Mouse (Mus musculus) left cerebral cortex, adult 2 months (tissue): Measurements from ENCODE around the gene Gas2l1. TPM values are rescaled to one million over a fixed set of nuclear protein-coding genes. Genes with fewer than 3 reads are reported as not detected.

Experiments
- DNase-seq, 2 experiments: peaks; one replicate each; pipeline ENCODE4 v3.0.0; 2021 to 2022; ENCODE audit warnings: low spot score in 2 of 2, mixed read lengths in 1 of 2; ENCODE audit errors: extremely low spot score in 1 of 2
- H3K27ac ChIP-seq: fragments of 200-600 bp; 2 replicates; pipeline ENCODE4 v1.8.1; 2022
- H3K4me3 ChIP-seq: fragments of 200-600 bp; 2 replicates; pipeline ENCODE4 v1.8.1; 2022
- CTCF ChIP-seq: fragments of 200-600 bp; IDR thresholded peaks from 2 replicates; pipeline ENCODE4 v1.8.1; 2022; ENCODE audit warnings: antibody characterized with exemption, mild to moderate bottlenecking, moderate library complexity
- intact Hi-C: fragments of 180-260 bp; cut with DNase I; formaldehyde crosslinking; loops from one replicate; pipeline ENCODE4 v1.15.1; 2025
- total RNA-seq, 2 experiments: library from RNA; stranded (reverse); gene quantifications; 2 replicates each; pipeline ENCODE4 v1.2.3; 2021

The Gas2l1 gene
- total RNA-seq, 2 experiments from 2014 or later: 92.1 to 95.3 TPM

- DNase-seq: peak in 1 of 2 experiments; percentile 39
- TF ChIP-seq CTCF: no peak
- Histone ChIP-seq H3K4me3 (peak overlapping the region; percentile 79), H3K27ac (peak overlapping the region; percentile 91)
- intact Hi-C loops: loop anchor here (2.0 kb wide), 1 partner anchor 77 kb away; the partner anchor contains the start of gene Ap1b1
Measured at GRCm38 (mm10) chr11:5063561-5064281, 1.4 kb downstream of the Gas2l1 start.

GRCm38 (mm10) chr11:5062860-5063505 lies 2.1 kb downstream of the Gas2l1 start:
- intact Hi-C loops: no loop called here
- H3K27ac ChIP-seq: peak overlapping the region; percentile 91

GRCm38 (mm10) chr11:5062326-5062725 lies 2.8 kb downstream of the Gas2l1 start:
- DNase-seq: peak in 1 of 2 experiments; percentile 35
- TF ChIP-seq CTCF: no peak
- Histone ChIP-seq H3K4me3 (peak overlapping the region; percentile 79), H3K27ac (peak overlapping the region; percentile 91)
- intact Hi-C loops: no loop called here

More at GRCm38 (mm10) chr11:5062860-5063505, 2.1 kb downstream of the Gas2l1 start:
- no peak for TF ChIP-seq CTCF
- no peak for DNase-seq
- H3K4me3 ChIP-seq: peak overlapping the region; percentile 79

GRCm38 (mm10) chr11:5061413-5062139 lies 3.6 kb downstream of the Gas2l1 start:
- Histone ChIP-seq H3K27ac (peak overlapping the region; percentile 91), H3K4me3 (peak overlapping the region; percentile 79)
- no peak for TF ChIP-seq CTCF
- intact Hi-C loops: no loop called here
- DNase-seq: peak; percentile 96 to 99

- DNase-seq: peak in 1 of 2 experiments; percentile 39
- intact Hi-C loops: no loop called here
Measured at GRCm38 (mm10) chr11:5060756-5061412, 4.2 kb downstream of the Gas2l1 start.

GRCm38 (mm10) chr11:5059704-5060156 lies 5.4 kb downstream of the Gas2l1 start:
- H3K4me3 ChIP-seq: peak overlapping the region; percentile 72
- intact Hi-C loops: no loop called here
- peak; percentile 62 to 70 for DNase-seq
- peak; percentile 98 for TF ChIP-seq CTCF
- peak overlapping the region; percentile 74 for H3K27ac ChIP-seq

More at GRCm38 (mm10) chr11:5060756-5061412, 4.2 kb downstream of the Gas2l1 start:
- H3K4me3 ChIP-seq: peak overlapping the region; percentile 79
- no peak for TF ChIP-seq CTCF
- peak overlapping the region; percentile 91 for H3K27ac ChIP-seq

GRCm38 (mm10) chr11:5059230-5059629 lies 5.9 kb downstream of the Gas2l1 start:
- DNase-seq: no peak
- no peak for TF ChIP-seq CTCF
- Histone ChIP-seq H3K4me3 (peak overlapping the region; percentile 72), H3K27ac (peak overlapping the region; percentile 74)
- intact Hi-C loops: no loop called here

GRCm38 (mm10) chr11:5058783-5059182 lies 6.3 kb downstream of the Gas2l1 start:
- TF ChIP-seq CTCF: no peak
- Histone ChIP-seq H3K27ac (peak overlapping the region; percentile 74), H3K4me3 (peak overlapping the region; percentile 72)
- intact Hi-C loops: no loop called here
- peak in 1 of 2 experiments; percentile 11 for DNase-seq

GRCm38 (mm10) chr11:5057856-5058641 lies 7.1 kb downstream of the Gas2l1 start, which contains the start of gene Rasl10a:
Gene Rasl10a, plus strand, starts transcription at chr11:5058128.
- DNase-seq: peak; percentile 59 to 63
- peak within 1 kb of the TSS; percentile 95 for H3K27ac ChIP-seq
- intact Hi-C loops: no loop called here

GRCm38 (mm10) chr11:5057541-5057855 lies 7.6 kb downstream of the Gas2l1 start:
- peak overlapping the region; percentile 95 for H3K27ac ChIP-seq
- intact Hi-C loops: no loop called here

More at GRCm38 (mm10) chr11:5057856-5058641, 7.1 kb downstream of the Gas2l1 start, which contains the start of gene Rasl10a:
- H3K4me3 ChIP-seq: peak within 1 kb of the TSS; percentile 72
- TF ChIP-seq CTCF: no peak

More at GRCm38 (mm10) chr11:5057541-5057855, 7.6 kb downstream of the Gas2l1 start:
- TF ChIP-seq CTCF: no peak
- H3K4me3 ChIP-seq: peak overlapping the region; percentile 72
- DNase-seq: no peak
